ENCODE assay signal across 8 mouse cellular contexts in genomic region chr4:78210878-78211528, GRCm38 (mm10). TPM values are rescaled to one million over a fixed set of nuclear protein-coding genes. Genes with fewer than 3 reads are reported as not detected.
DNase-seq lines count a peak whose midpoint lies in the region; ATAC-seq lines count a peak whose summit lies in the region.

No protein-coding gene starts in this region.

- H3K9me3 ChIP-seq in forebrain, embryonic 13.5 days (replicated peaks), result no peaks in the 10 kb centered on the region
- H3K9me3 ChIP-seq in limb, embryonic 11.5 days (ENCODE audit: control insufficient read depth, low read length), result no peaks in the 10 kb centered on the region

- no peaks in the 10 kb centered on the region for H3K36me3 ChIP-seq in forebrain, embryonic 13.5 days (ENCODE audit: poor library complexity, severe bottlenecking)
- no peaks in the 10 kb centered on the region for H3K36me3 ChIP-seq in limb, embryonic 11.5 days (ENCODE audit: control insufficient read depth, insufficient read depth, low read length)

- WGBS in forebrain, embryonic 13.5 days, result 17% methylated on average over 9 of the region's 9 CpGs
- WGBS in limb, embryonic 11.5 days, result 39% methylated on average over 9 of the region's 9 CpGs

- peak; percentile 15 for ATAC-seq in forebrain, embryonic 13.5 days
- peak; percentile 28; the same call in 1 of the 2 replicates for ATAC-seq in limb, embryonic 11.5 days (ENCODE audit: insufficient number of reproducible peaks, low FRiP score, low TSS enrichment, low read depth)
- no peak for ATAC-seq in monocyte, adult 5-6 weeks (replicated peaks; ENCODE audit: insufficient number of reproducible peaks, low FRiP score, low TSS enrichment, poor library complexity, severe bottlenecking)

- H3K4me2 ChIP-seq in forebrain, embryonic 13.5 days, result peak overlapping the region; percentile 81
- peak overlapping the region; percentile 79 for H3K4me2 ChIP-seq in limb, embryonic 11.5 days (ENCODE audit: low read depth, severe bottlenecking)

- no peaks in the 10 kb centered on the region; the same call in 1 of the 2 replicates for H3K27me3 ChIP-seq in forebrain, embryonic 13.5 days
- H3K27me3 ChIP-seq in limb, embryonic 11.5 days (ENCODE audit: control insufficient read depth, insufficient read depth, low read length), result peaks cover 7% of the 10 kb centered on the region; the same call in 1 of the 2 replicates

- peak overlapping the region; percentile 56 for H3K4me3 ChIP-seq in forebrain, embryonic 13.5 days
- H3K4me3 ChIP-seq in limb, embryonic 11.5 days (ENCODE audit: low read depth, low read length), result peak overlapping the region; percentile 45

- peak overlapping the region; percentile 65 for H3K9ac ChIP-seq in forebrain, embryonic 13.5 days
- no peak overlapping the region for H3K9ac ChIP-seq in limb, embryonic 11.5 days (ENCODE audit: low read length)

- H3K4me1 ChIP-seq in forebrain, embryonic 13.5 days, result 0 out of 2 replicates have a peak, but pooled peaks cover 3% of the 10 kb centered on the region
- no peaks in the 10 kb centered on the region for H3K4me1 ChIP-seq in limb, embryonic 11.5 days (ENCODE audit: control insufficient read depth, insufficient read depth, low read length)

- peak overlapping the region; percentile 52 for H3K27ac ChIP-seq in forebrain, embryonic 13.5 days
- H3K27ac ChIP-seq in limb, embryonic 11.5 days (replicated peaks; ENCODE audit: low read depth, low read length), result no peak overlapping the region

- peak; percentile 8 for DNase-seq in layer of hippocampus, adult 11-12 months (ENCODE audit: low spot score)
- DNase-seq in layer of hippocampus, adult 9-11 months, result no peak
- DNase-seq in limb, embryonic 11.5 days (ENCODE audit: low spot score), result no peak
- DNase-seq in right cerebral cortex, adult 2 months (ENCODE audit: low spot score in 2 of 2), result peak; percentile 45 to 60
- no peak for DNase-seq in lung, postnatal 14 days
- DNase-seq in spleen, postnatal 10 days (ENCODE audit: low spot score in 2 of 2), result no peak

RNA-seq across cellular contexts. Expression of gene Ptprd, which starts 0.8 kb away (rescaled TPM):
- 53.8 and 56.5 TPM in 2 replicates for polyA plus RNA-seq in forebrain, embryonic 13.5 days (2015; fragmentation: Nextera tagmentation; extraction: Ambion mirVana)
- polyA plus RNA-seq in limb, embryonic 11.5 days (2014; fragmentation: Nextera tagmentation; extraction: Ambion mirVana), result 21.0 and 24.7 TPM in 2 replicates
- not detected in 3 replicates for total RNA-seq in monocyte, adult 5-6 weeks (2017)

Comparison
In these comparisons a context has a peak if more than half of its experiments do, and no peak if none do; other contexts are left out.
1. DNase-seq: peak in layer of hippocampus, adult 11-12 months (single experiment) and right cerebral cortex, adult 2 months (2 of 2); none in layer of hippocampus, adult 9-11 months (single experiment), limb, embryonic 11.5 days (single experiment), lung, postnatal 14 days (single experiment) and spleen, postnatal 10 days (0 of 2).